Mouse (Mus musculus) gastrocnemius, adult 2 months (tissue): Measurements from ENCODE around the gene Prcc. TPM values are rescaled to one million over a fixed set of nuclear protein-coding genes. Genes with fewer than 3 reads are reported as not detected.
"Not testable (repeated sequence)": the region's sequence is repeated elsewhere in the genome, so short reads cannot be mapped to it uniquely, and the experiment has no call there.

Experiments used
- DNase-seq: peaks from one replicate; pipeline ENCODE4 v3.0.0; 2022
- H3K27ac ChIP-seq: fragments of 200-600 bp; 2 replicates; pipeline ENCODE4 v1.8.1; 2022; ENCODE audit warnings: mild to moderate bottlenecking
- H3K4me3 ChIP-seq: fragments of 200-600 bp; 2 replicates; pipeline ENCODE4 v1.8.1; 2022; ENCODE audit warnings: mild to moderate bottlenecking, moderate library complexity
- CTCF ChIP-seq: fragments of 200-600 bp; IDR thresholded peaks from 2 replicates; pipeline ENCODE4 v1.8.1; 2022; ENCODE audit warnings: antibody characterized with exemption, mild to moderate bottlenecking, moderate library complexity
- intact Hi-C: fragments of 180-260 bp; cut with DNase I; formaldehyde crosslinking; loops from one replicate; pipeline ENCODE4 v1.15.1; 2025
- total RNA-seq, 2 experiments: library from RNA; stranded (reverse); gene quantifications; 2 replicates each; pipeline ENCODE4 v1.2.3; 2021

Prcc gene
- total RNA-seq, 2 experiments from 2014 or later, result 45.5 to 52.8 TPM

DNA sequence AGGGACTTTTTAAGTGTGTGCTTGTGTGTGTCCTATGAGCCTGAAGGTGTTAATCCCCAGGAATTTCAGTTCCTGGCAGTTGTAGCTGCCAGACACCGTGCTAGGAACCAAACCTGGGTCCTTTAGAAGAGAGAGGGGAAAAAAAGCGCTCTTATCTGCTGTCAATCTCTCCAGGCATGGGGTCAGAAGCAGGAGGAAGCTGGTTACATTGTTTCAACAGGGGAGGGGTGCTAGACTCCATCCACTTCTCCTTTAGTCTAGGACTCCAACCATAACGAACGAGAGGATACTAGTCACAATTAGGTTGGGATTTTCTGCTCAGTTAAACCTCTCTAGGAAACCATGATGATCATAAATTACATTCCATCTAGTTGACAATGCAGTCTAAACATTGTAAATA lies 57.0 kb downstream of the Prcc start:
- H3K4me3 ChIP-seq, result no peak overlapping the region
- no peak for TF ChIP-seq CTCF
- no peak overlapping the region for H3K27ac ChIP-seq
- intact Hi-C loops, result no loop called here
- no peak for DNase-seq

DNA sequence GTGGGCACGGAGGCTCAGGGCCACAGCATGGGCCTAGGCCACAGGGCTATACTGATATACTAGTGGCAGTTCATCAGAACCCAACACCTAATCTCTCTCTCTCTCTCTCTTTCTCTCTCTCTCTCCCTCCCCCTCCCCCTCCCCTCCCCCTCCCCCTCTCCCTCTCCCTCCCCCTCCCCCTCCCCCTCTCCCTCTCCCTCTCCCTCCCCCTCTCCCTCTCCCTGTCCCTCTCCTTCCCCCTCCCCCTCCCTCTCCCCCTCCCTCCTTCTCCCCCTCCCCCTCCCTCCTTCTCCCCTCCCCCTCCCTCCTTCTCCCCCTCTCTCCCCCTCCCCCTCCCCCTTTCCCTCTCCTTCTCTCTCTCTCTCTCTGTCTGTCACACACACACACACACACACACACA lies 61.2 kb downstream of the Prcc start, which contains the start of gene Pear1:
Gene Pear1, minus strand, starts transcription at position 101 of the 400 bp plus-strand sequence.
- H3K4me3 ChIP-seq, intact Hi-C loops, DNase-seq, H3K27ac ChIP-seq: not testable (repeated sequence)

DNA sequence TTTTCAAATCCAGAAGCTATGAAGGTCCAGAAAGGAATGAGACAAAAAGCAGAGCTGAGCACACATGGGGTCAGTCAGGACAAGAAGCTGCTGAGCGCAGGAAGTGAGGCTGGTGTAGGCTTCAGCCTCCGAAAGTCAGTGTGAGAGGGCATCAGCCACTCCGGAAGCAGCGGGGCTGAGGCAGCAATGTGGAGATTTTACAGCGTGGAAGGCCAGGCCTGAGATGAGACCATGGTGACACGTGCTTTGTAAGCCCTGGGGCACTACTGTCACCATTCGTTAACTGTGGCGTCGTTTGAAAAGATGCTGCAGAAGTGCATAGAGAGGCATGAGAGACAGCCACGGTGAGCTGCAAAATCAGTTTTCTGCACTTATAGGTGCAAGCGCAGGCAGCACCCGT lies 67.2 kb downstream of the Prcc start:
- DNase-seq, result no peak
- Histone ChIP-seq H3K4me3 (no peak overlapping the region), H3K27ac (no peak overlapping the region)
- intact Hi-C loops, result loop anchor here (5.0 kb wide), 1 partner anchor 61 kb away; no protein-coding TSS in a partner anchor
- TF ChIP-seq CTCF, result no peak

DNA sequence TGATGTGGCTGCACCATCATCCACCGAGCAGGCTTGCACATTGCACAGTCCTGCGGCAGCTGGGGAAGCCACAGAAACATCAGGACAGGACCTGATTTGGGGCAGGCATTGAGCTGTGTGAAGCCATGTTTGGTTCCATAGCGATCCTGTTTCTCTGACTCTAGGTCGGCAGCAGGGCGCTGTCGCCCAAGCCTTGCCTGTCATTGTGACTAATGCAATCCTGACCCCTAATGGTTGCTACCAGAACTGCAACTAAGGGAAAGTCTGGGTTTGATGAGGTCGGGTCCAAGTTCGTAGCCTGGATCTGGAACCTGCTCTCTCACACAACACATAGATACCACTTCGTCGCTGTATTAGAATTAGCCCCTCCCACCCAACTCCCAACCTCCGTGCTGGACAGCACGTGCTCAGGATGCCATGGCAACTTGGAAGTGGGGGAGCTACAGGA lies 68.7 kb downstream of the Prcc start:
- DNase-seq, result peak; percentile 74
- peak overlapping the region; percentile 16; the same call in 1 of the 2 replicates for H3K4me3 ChIP-seq
- TF ChIP-seq CTCF, result peak; percentile 90
- H3K27ac ChIP-seq, result no peak overlapping the region
- intact Hi-C loops, result loop anchor here (1.0 to 5.0 kb wide), 3 partner anchors 21 to 59 kb away; partner anchors contain the start of gene Ntrk1

DNA sequence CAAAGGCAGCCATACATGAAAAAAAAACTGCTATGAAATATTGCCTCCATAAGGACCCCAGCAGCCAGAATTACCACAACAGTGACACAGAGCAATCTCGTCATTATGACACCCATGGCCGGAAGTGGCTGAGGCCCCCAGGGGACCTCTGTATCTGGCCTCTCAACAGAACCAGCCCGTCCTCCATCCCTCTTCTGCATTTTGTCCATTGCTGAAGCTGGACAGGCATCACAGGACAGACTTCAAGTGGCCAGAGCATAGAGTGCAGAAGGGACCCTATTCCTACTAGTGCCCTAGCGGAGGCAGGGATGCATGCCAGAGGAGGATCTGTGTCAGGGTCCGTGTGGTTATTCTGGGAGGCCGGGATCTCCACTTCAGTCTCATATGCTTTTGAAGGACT lies 69.2 kb downstream of the Prcc start:
- intact Hi-C loops, result loop anchor here (1.0 to 5.0 kb wide), 3 partner anchors 21 to 59 kb away; partner anchors contain the start of gene Ntrk1
- DNase-seq, result no peak
- H3K27ac ChIP-seq, result no peak overlapping the region
- no peak for TF ChIP-seq CTCF
- no peak overlapping the region; the same call in 1 of the 2 replicates for H3K4me3 ChIP-seq

DNA sequence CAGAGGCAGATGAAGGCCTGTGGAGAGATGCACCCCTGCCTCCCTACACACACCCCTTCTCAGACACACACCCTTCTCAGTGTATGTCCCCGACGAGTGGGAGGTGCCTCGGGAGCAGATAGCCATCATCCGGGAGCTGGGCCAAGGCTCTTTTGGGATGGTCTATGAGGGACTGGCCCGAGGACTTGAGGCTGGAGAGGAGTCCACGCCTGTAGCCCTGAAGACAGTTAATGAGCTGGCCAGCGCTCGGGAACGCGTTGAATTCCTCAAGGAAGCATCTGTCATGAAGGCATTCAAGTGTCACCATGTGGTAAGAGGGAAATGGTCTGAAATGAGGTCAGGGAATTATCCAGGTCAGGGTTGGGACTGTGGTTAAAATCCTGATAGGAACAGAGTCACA lies 72.5 kb downstream of the Prcc start:
- no peak overlapping the region for H3K4me3 ChIP-seq
- intact Hi-C loops, result no loop called here
- no peak for TF ChIP-seq CTCF
- H3K27ac ChIP-seq, result no peak overlapping the region
- peak; percentile 38 for DNase-seq

DNA sequence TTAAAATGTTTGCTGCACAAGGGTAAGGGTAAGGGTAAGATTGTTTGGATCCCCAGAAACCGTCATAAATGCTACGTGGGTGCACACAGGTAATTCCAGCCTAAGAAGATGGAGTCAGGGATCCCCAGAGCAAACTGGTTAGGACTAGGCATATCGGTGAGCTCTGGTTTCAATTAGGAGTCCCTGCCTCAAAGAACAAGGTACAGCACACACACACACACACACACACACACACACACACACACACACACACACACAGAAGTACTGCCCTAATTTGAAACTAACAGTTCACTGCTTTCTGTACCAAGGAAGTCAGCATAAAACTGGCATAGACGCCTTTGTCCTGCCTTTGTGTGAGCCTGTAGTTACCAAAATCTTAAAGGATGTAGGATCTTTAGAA lies 73.0 kb downstream of the Prcc start:
- no peak overlapping the region for H3K27ac ChIP-seq
- intact Hi-C loops, result no loop called here
- DNase-seq, result no peak
- TF ChIP-seq CTCF, result no peak
- H3K4me3 ChIP-seq, result no peak overlapping the region

DNA sequence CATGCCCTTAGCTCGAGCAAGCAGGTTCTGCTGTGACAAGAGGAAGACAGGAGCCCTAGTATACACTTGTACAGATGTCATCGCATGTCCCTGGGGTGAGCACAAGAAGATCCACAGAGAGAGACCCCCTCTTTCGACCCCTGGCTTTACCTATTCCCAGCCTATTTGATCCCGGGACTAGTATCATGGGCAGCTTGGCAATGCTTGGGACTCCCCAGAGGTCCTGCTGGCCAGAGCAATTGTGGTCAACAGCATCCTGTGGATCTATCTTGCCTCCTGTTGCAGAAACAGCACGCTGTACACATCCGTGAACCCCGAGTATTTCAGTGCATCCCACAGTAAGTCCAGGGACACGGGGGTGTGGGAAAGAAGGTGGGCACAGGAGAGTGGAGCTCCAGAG lies 74.1 kb downstream of the Prcc start:
- intact Hi-C loops, result no loop called here
- H3K4me3 ChIP-seq, result no peak overlapping the region
- no peak for TF ChIP-seq CTCF
- DNase-seq, result no peak
- H3K27ac ChIP-seq, result no peak overlapping the region

DNA sequence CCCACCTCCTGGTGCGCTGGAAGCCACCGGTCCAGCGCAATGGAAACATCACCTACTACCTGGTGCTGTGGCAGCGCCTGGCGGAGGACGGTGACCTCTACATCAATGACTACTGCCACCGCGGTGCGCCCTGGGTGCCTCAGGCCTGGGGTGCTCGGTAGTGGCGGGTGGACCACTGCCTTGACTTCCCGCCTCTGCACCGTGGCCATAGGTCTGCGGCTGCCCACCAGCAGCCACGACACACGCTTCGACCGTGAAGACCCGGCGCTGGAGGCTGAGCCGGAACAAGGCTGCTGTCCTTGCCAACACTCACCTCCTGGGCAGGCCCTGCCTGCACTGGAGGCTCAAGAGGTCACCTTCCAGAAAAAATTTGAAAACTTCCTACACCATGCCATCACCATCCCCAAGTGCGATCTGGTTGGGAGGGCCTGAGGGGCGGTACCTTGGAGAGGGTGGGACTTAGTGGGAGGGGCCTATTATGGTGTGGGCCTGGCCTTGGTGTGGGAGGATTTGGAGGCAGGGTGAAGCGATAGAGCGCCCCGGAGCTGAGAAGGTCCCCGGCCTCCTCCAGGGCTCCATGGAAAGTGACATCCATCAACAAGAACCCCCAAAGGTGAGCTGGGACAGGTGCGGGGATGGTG lies 76.0 kb downstream of the Prcc start:
- no peak overlapping the region for H3K4me3 ChIP-seq
- no peak for DNase-seq
- no peak for TF ChIP-seq CTCF
- H3K27ac ChIP-seq, result no peak overlapping the region
- intact Hi-C loops, result no loop called here

Other genes starting within 250 kb of the Prcc start
- under 1 TPM; 0.06 to 0.28 TPM for gene Lrrc71, start 137.0 kb downstream of the Prcc start, total RNA-seq
- gene Ntrk1, start 90.4 kb downstream of the Prcc start, total RNA-seq, result not detected
- gene Insrr, start 88.7 kb downstream of the Prcc start, total RNA-seq, result not detected
- 1 to 10 TPM; 6.3 to 8.4 TPM for gene Pear1, start 61.3 kb downstream of the Prcc start, total RNA-seq
- not detected for gene Sh2d2a, start 38.9 kb downstream of the Prcc start, total RNA-seq
- 100 to 1,000 TPM; 212 to 228 TPM for gene Hdgf, start 20.7 kb upstream of the Prcc start, total RNA-seq
- 10 to 100 TPM; 44.1 to 50.2 TPM for gene Mrpl24, start 33.9 kb upstream of the Prcc start, total RNA-seq
- gene Isg20l2, start 44.7 kb upstream of the Prcc start, total RNA-seq, result 1 to 10 TPM; 7.6 to 8.1 TPM
- gene Rrnad1, start 45.1 kb upstream of the Prcc start, total RNA-seq, result 1 to 10 TPM; 4.7 to 5.0 TPM
- under 1 TPM in 1 of 2 experiments, not detected in 1; 0.42 TPM for gene Crabp2, start 63.1 kb upstream of the Prcc start, total RNA-seq
- gene Nes, start 85.5 kb upstream of the Prcc start, total RNA-seq, result 10 to 100 TPM in 1 of 2 experiments, 1 to 10 TPM in 1; 9.1 to 17.2 TPM
- not detected for gene Bcan, start 114.6 kb upstream of the Prcc start, total RNA-seq
- not detected for gene Hapln2, start 142.0 kb upstream of the Prcc start, total RNA-seq
- gene Gpatch4, start 157.5 kb upstream of the Prcc start, total RNA-seq, result 10 to 100 TPM; 17.9 to 19.6 TPM
- gene Naxe, start 172.9 kb upstream of the Prcc start, total RNA-seq, result 10 to 100 TPM; 37.9 to 52.0 TPM
- not detected for gene Ttc24, start 192.7 kb upstream of the Prcc start, total RNA-seq
- under 1 TPM; 0.15 to 0.20 TPM for gene Iqgap3, start 196.4 kb upstream of the Prcc start, total RNA-seq